Mouse (Mus musculus): ENCODE data around the gene Olfr1362. TPM values are rescaled to one million over a fixed set of nuclear protein-coding genes. Genes with fewer than 3 reads are reported as not detected.

Olfr1362 gene
- polyA plus RNA-seq (2017; shearing (Covaris generic)) = not detected

- no peak for ATAC-seq
Measured at GRCm38 (mm10) chr13:21613922-21614321, at the start of gene Olfr1362. TSS of gene Olfr1362 (minus strand) at chr13:21614022.

GRCm38 (mm10) chr13:21663286-21663685, 49.5 kb upstream of the Olfr1362 start, which contains the start of gene Olfr1361:
TSS of gene Olfr1361 (minus strand) at chr13:21663386.
- ATAC-seq = no peak

- ATAC-seq = no peak
Measured at GRCm38 (mm10) chr13:21642418-21642817, 28.6 kb upstream of the Olfr1362 start, which contains the start of gene Olfr11. TSS of gene Olfr11 (minus strand) at chr13:21642518.

GRCm38 (mm10) chr13:21591618-21592017, 22.2 kb downstream of the Olfr1362 start:
- no peak for ATAC-seq

- ATAC-seq = no peak
Measured at GRCm38 (mm10) chr13:21581659-21582058, 32.2 kb downstream of the Olfr1362 start, which contains the start of gene Olfr1364. TSS of gene Olfr1364 (minus strand) at chr13:21581759.

Other genes starting within 250 kb of the Olfr1362 start
- gene Zkscan3, start 211.3 kb downstream of the Olfr1362 start, polyA plus RNA-seq (2017; shearing (Covaris generic)) = 10 to 100 TPM; 31.1 to 45.5 TPM
- gene Pgbd1, start 173.0 kb downstream of the Olfr1362 start, polyA plus RNA-seq (2017; shearing (Covaris generic)) = 1 to 10 TPM; 1.3 to 1.7 TPM
- 10 to 100 TPM; 78.3 to 80.7 TPM for gene Zscan26, start 160.3 kb downstream of the Olfr1362 start, polyA plus RNA-seq (2017; shearing (Covaris generic))
- under 1 TPM in 1 of 2 experiments, not detected in 1; 0.36 TPM for gene Nkapl, start 145.5 kb downstream of the Olfr1362 start, polyA plus RNA-seq (2017; shearing (Covaris generic))
- not detected for gene Zkscan4, start 135.1 kb downstream of the Olfr1362 start, polyA plus RNA-seq (2017; shearing (Covaris generic))
- gene Gm10065, start 134.6 kb downstream of the Olfr1362 start, polyA plus RNA-seq (2017; shearing (Covaris generic)) = not detected
- under 1 TPM; 0.51 to 0.95 TPM for gene AK157302, start 118.8 kb downstream of the Olfr1362 start, polyA plus RNA-seq (2017; shearing (Covaris generic))
- 10 to 100 TPM in 1 of 2 experiments, not detected in 1; 29.3 TPM for gene Gm11273, start 112.6 kb downstream of the Olfr1362 start, polyA plus RNA-seq (2017; shearing (Covaris generic))
- 1 to 10 TPM; 5.2 to 6.1 TPM for gene Zkscan8, start 82.9 kb downstream of the Olfr1362 start, polyA plus RNA-seq (2017; shearing (Covaris generic))
- not detected for gene Olfr1366, start 71.2 kb downstream of the Olfr1362 start, polyA plus RNA-seq (2017; shearing (Covaris generic))
- under 1 TPM in 1 of 2 experiments, not detected in 1; 0.32 TPM for gene Olfr1535, start 54.1 kb downstream of the Olfr1362 start, polyA plus RNA-seq (2017; shearing (Covaris generic))
- not detected for gene Olfr1364, start 32.3 kb downstream of the Olfr1362 start, polyA plus RNA-seq (2017; shearing (Covaris generic))
- not detected for gene Olfr11, start 28.5 kb upstream of the Olfr1362 start, polyA plus RNA-seq (2017; shearing (Covaris generic))
- gene Olfr1361, start 49.4 kb upstream of the Olfr1362 start, polyA plus RNA-seq (2017; shearing (Covaris generic)) = not detected
- not detected for gene Olfr1360, start 63.4 kb upstream of the Olfr1362 start, polyA plus RNA-seq (2017; shearing (Covaris generic))
- not detected for gene Olfr1359, start 84.1 kb upstream of the Olfr1362 start, polyA plus RNA-seq (2017; shearing (Covaris generic))
- gene Hist1h2bl, start 102.1 kb upstream of the Olfr1362 start, polyA plus RNA-seq (2017; shearing (Covaris generic)) = not detected
- gene Hist1h2ai, start 102.4 kb upstream of the Olfr1362 start, polyA plus RNA-seq (2017; shearing (Covaris generic)) = 10 to 100 TPM in 1 of 2 experiments, not detected in 1; 41.5 TPM
- gene Hist1h3h, start 103.6 kb upstream of the Olfr1362 start, polyA plus RNA-seq (2017; shearing (Covaris generic)) = 1 to 10 TPM; 2.1 to 2.5 TPM
- 1 to 10 TPM; 1.8 to 2.5 TPM for gene Hist1h2bm, start 108.0 kb upstream of the Olfr1362 start, polyA plus RNA-seq (2017; shearing (Covaris generic))
- gene Hist1h4j, start 121.0 kb upstream of the Olfr1362 start, polyA plus RNA-seq (2017; shearing (Covaris generic)) = not detected
- gene Hist1h4k, start 136.5 kb upstream of the Olfr1362 start, polyA plus RNA-seq (2017; shearing (Covaris generic)) = 10 to 100 TPM in 1 of 2 experiments, 1 to 10 TPM in 1; 8.2 to 16.8 TPM
- gene Hist1h2ak, start 139.8 kb upstream of the Olfr1362 start, polyA plus RNA-seq (2017; shearing (Covaris generic)) = 1 to 10 TPM in 1 of 2 experiments, not detected in 1; 2.1 TPM
- 1 to 10 TPM in 1 of 2 experiments, not detected in 1; 5.6 TPM for gene Hist1h2bn, start 140.1 kb upstream of the Olfr1362 start, polyA plus RNA-seq (2017; shearing (Covaris generic))
- 1 to 10 TPM; 3.6 to 5.1 TPM for gene Hist1h1b, start 166.6 kb upstream of the Olfr1362 start, polyA plus RNA-seq (2017; shearing (Covaris generic))
- gene Hist1h3i, start 169.3 kb upstream of the Olfr1362 start, polyA plus RNA-seq (2017; shearing (Covaris generic)) = not detected
- 1 to 10 TPM in 1 of 2 experiments, not detected in 1; 8.0 TPM for gene Hist1h2an, start 173.2 kb upstream of the Olfr1362 start, polyA plus RNA-seq (2017; shearing (Covaris generic))
- not detected for gene Hist1h2bp, start 173.4 kb upstream of the Olfr1362 start, polyA plus RNA-seq (2017; shearing (Covaris generic))
- gene Hist1h2bq, start 196.2 kb upstream of the Olfr1362 start, polyA plus RNA-seq (2017; shearing (Covaris generic)) = 1 to 10 TPM; 4.9 to 6.4 TPM
- not detected for gene Hist1h2ao, start 196.4 kb upstream of the Olfr1362 start, polyA plus RNA-seq (2017; shearing (Covaris generic))
- 10 to 100 TPM in 1 of 2 experiments, not detected in 1; 21.4 TPM for gene Hist1h4m, start 197.7 kb upstream of the Olfr1362 start, polyA plus RNA-seq (2017; shearing (Covaris generic))
- gene Hist1h4n, start 218.2 kb upstream of the Olfr1362 start, polyA plus RNA-seq (2017; shearing (Covaris generic)) = 10 to 100 TPM in 1 of 2 experiments, not detected in 1; 12.8 TPM
- 100 to 1,000 TPM in 1 of 2 experiments, 10 to 100 TPM in 1; 94.5 to 115 TPM for gene Hist1h2ap, start 219.5 kb upstream of the Olfr1362 start, polyA plus RNA-seq (2017; shearing (Covaris generic))
- 1 to 10 TPM; 4.7 to 6.5 TPM for gene Hist1h2br, start 219.7 kb upstream of the Olfr1362 start, polyA plus RNA-seq (2017; shearing (Covaris generic))

Measured in CD4-positive, CD25-positive, alpha-beta regulatory T cell, adult 4 months (primary cell).